Mouse (Mus musculus) layer of hippocampus, postnatal 25 days (tissue): Measurements from ENCODE around the gene Minpp1. TPM values are rescaled to one million over a fixed set of nuclear protein-coding genes. Genes with fewer than 3 reads are reported as not detected.
"Not testable (repeated sequence)": the region's sequence is repeated elsewhere in the genome, so short reads cannot be mapped to it uniquely, and the experiment has no call there.

ENCODE experiments used
- DNase-seq, 2 experiments: peaks; one replicate each; pipeline ENCODE4 v3.0.0; 2022; ENCODE audit warnings: mixed read lengths in 2 of 2, low spot score in 1 of 2; ENCODE audit errors: extremely low spot score in 1 of 2
- total RNA-seq, 2 experiments: library from RNA; stranded (reverse); gene quantifications; 2 replicates each; pipeline ENCODE4 v1.2.3; 2021

Gene Minpp1
- total RNA-seq: 10 to 100 TPM; 60.0 to 62.7 TPM

DNA sequence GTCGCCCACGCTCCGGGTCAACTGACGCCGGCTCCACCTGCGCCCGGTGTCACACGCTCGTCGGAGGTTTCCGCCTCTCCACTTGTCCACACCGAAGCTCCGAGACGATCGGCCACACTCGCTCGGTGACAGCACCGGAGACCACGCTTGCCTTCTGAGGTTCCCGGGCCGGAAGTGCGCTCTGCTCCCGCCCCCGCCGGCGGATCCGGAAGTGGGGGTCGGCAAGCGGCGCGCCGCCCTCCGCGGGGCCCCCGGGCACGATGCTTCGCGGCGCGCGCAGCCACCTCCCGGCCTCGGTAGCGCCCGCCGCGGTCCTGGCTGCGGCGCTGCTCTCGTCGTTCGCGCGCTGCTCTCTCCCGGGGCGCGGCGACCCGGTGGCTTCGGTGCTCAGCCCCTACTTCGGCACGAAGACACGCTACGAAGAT is at the start of gene Minpp1:
Minpp1 (plus strand) TSS at position 89 of the 425 bp plus-strand sequence.
- peak; percentile 76 to 90 for DNase-seq

DNA sequence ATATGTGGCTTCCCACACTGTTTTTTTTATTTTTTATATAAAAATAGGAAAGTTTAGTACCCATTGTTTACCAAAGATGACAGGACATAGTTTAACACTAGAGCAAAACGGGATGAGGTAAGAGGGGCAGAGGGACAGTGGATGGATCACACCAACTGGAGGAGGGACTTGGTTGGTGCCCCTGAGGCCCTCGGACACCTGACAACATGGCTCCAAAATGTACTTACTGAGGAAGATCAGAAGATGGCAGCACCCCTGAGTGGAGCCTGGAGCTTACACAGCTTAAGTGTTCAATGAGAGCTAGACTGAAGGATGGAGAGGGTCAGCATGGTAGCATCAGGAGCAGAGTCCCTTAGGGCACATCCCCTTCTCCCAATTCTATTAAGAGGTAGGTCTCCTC is 46.2 kb upstream of the Minpp1 start:
- no peak for DNase-seq

DNA sequence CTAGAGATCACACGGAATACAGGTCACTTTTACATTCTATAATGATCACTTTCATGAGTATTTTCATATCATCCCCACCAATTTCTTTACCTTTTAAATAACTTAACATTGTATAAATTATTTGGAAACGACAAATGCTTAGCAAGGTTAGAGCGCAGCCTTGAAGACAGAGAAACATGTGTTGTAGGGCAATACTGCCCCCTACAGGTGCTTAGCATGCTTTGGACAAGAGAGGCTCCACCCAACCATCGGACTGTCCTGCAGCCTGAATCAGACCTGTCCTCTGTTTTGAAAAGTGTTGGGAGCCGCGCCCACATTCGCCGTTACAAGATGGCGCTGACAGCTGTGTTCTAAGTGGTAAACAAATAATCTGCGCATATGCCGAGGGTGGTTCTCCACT is 44.0 kb upstream of the Minpp1 start:
- no peak for DNase-seq

DNA sequence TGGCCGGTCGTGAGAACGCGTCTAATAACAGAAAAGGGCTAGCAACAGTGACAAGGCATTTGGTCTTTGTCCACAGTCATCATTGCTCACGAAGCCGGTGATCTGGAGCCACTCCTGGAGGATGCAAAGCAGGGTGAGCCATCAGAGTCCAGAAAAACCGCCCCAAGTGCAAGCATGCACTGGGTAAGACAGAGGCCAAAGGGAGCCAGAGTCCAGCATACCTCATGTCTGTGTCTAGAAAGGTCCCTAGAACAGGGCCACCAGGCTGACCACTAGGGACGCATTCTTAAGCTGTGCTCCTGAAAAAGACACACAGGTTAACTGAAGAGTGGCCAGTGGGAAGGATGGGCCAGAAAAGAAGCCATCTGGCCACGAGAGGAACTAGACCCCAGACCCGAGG is 36.6 kb upstream of the Minpp1 start:
- DNase-seq: no peak

DNA sequence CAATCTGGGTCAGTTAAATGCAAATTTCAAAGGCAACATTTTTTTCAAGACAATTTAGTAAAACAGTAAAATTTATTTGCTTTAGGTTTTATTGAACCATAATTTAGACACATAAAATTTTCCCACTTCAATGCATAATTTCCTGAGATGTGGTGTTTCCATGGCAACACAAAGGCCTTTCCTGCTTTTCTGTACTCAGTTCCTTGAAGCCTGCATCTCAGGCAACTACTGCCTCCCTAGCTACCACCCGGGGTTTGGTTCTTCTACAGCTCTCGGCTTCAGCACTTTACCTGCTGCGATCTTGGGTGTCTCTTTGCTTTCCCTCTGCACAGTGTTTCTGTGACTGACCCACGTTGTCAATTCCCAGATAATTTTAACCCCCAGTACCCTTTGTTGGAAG is 33.3 kb upstream of the Minpp1 start:
- no peak for DNase-seq

DNA sequence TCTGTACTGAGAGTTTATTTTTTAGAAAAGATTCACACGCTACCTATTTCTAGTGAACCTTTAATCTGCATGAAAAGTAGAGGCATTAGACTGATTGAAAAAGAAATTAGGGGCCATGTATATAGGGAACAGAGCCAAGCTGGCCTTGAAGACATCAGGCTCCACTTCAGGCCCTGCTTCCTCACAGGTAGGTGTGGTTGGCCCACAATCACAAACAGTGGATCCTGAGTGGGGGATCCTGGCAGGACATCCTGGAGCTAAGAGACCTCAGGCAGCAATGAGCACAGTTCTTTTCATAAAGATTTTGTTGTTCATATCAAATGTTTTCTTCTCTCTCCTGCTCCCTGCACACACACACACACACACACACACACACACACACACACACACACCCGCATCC is 28.8 kb upstream of the Minpp1 start:
- DNase-seq: no peak

DNA sequence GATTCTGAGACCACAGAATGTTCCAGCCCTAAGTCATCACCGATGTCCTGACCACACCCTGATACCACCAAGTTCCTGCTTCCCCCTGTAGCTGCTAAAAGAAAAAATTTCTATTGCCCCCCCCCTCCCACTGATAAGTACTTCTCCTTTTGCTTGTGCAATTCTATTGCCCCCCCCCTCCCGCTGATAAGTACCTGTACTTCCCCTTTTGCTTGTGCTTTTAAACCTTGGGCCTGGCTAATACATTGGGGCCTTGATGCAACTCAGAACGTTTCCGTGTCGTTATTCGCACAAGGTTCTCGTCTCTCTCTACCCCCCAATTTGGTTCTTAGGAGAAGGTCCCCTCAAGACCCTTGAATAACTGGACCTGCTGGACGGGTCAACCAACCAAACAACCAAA is 27.9 kb upstream of the Minpp1 start:
- DNase-seq: not testable (repeated sequence)

DNA sequence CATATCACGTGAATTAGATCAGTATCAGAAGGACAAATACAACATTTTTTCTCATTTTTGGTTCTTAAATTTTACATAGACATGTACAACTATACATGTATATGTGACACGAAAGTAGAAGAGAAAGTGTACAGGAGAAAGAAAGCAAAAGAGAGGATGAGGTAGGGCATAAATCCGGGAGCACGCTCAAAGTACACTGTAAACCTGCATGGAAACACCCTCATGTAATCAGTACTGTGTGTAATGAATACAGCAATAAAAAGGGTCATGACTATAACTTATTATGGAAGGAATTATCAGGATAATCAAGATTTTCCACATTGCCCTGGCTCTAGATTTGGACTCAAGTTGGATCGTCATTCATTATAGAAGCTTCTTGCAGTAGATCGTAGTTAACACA is 22.5 kb upstream of the Minpp1 start:
- no peak for DNase-seq

DNA sequence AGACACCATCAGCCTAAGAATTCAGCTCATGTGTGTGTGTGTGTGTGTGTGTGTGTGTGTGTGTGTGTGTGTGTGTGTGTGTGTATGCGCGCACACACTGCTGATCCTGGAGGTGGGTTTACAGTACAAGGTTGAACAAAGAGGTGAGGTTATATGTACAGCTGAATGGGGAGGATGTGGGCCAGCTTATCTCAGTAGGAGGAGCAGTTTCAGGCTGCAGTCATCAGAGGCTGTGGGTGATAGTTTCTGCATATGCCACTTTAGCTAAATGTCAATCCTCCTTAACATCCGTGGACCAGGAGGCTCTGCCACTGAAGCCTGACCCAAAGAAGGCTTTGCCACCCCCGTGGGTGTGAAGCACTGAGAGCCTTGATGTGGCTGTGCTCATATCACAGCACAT is 20.3 kb upstream of the Minpp1 start:
- DNase-seq: no peak

DNA sequence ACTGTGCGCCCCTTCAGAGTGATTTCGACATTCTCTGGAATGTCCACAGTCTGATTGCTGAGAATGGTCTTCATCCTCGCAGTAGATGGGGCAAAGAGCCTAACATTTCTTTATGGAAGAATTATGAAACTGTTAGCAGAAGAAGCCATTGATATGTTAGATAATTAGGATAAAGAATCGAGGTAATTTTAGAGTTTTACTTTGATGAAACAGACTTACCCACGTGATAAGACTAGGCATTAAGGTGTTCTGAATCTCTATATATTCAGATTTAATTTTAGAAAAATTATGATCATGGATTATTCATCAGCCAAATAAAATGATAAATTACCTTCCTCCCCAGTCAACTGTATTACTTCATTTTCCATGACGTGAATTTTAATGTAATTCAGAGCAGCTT is 19.1 kb upstream of the Minpp1 start, which contains the start of gene Rpl9-ps6:
Rpl9-ps6 (minus strand) TSS at position 101 of the 400 bp plus-strand sequence.
- DNase-seq: no peak

DNA sequence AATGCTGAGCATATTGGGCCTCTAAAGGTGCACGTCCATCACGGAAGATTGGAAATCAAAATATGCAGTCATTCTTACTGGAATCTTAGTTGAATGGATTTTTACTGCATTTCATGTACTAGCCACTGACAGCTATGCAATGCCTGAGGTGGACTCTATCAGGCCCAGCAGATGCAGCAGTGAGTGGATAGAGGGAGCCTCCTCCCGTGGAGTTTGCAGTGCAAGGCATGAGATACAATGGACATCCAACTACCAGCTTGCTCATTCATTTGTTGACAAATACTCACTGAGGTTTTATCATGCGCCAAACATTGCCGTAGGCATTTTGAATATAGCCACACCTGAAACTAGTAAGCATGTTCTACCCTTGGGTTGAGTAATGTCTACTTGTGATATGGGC is 18.2 kb upstream of the Minpp1 start:
- no peak for DNase-seq

DNA sequence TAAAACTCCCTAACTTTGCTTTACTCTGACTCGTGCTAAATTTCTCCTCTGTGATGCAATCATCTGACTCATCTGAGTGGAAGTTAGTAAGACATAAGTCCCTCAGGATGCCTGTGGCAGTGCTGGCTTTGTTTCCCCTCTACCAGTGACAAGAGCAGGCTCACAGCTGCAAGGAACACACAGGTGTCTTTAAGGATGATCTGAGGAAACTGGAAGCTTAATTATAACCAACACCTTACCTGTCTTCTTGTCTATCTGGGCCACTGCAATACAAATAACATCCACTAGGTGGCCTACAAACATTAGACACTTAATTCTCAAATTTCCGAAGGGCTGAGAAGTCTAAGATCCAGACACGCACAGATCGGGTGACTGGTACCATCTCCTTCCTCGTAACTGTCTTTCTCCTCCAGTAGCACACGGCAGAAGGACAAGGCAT is 15.5 kb upstream of the Minpp1 start:
- peak in 1 of 2 experiments; percentile 37 for DNase-seq

DNA sequence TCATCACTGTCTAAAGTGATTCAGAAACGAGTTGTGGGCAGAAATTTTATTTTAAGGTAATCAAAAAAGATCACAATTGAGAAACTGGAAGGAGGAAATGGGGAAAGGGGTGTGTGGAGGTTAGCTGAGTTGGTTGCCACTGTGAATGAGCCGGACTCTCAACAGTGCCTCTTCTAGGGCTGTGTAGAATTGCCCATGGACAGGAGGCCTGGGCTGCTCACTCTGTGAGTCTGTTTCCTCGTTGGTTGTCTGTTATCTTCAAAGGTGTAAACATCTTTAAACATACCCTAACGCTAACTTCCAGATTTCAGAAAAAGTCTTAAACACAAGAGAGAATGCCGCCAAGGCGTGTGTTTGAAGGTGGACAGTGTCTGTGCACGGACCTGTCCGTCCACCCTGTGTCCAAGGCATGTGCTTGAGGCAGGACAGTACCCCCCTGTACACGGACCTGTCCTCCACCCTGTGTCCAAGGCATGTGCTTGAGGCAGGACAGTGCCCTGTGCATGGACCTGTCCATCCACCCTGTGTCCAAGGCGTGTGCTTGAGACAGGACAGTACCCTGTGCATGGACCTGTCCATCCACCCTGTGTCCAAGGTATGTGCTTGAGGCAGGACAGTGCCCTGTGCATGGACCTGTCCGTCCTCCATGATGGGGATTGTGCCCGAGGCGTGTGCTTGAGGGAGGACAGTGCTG is 14.9 kb upstream of the Minpp1 start:
- no peak for DNase-seq

DNA sequence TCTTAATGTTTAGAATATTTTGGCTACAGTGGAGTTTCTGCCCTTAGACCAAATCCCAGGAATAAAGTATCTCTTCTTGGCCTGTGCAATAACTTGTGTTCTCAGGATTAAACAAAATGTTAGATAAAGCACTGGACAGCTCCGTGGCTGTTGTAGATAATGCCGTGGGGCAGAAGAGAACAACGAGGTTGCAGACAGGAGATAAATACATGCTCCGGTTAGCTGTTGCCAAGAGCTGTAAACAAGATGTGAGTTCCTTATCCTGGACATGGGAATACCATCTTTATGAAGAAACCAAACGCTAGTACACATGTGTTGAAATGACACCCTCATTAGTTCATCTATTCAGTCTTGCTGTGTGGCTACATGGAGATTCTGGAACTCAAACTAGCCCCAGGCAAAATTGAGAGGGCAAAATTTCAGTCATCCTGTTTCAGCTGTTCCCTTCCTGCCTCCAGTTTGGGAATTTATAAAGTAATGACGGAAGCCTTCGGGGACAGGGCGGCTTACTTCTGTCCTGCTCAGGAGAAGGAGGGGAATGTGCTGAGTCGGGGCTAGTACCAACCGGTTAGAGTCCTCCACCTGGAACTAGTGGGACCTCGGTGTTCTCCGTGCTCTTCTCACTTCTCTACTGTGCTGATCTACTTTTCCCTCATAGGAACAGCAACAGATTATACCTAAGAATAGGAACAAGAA is 9.4 kb upstream of the Minpp1 start:
- DNase-seq: no peak

DNA sequence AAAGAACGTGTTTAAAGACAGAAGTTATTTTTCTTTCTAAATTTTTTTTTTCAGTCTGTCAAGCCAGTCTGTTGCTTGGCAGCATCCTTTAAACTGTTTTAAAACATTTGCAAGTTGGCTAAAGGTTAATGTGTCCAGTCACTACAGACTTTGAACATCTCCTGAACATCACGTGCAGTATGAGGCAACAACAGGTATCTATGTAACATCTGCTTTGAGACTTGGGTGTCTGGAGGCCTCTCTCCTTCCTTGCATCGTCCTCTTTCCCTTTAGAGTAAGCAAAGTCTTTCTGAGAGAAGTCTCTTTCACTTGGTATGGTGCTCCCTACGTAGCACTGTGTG is 8.9 kb upstream of the Minpp1 start:
- DNase-seq: no peak

DNA sequence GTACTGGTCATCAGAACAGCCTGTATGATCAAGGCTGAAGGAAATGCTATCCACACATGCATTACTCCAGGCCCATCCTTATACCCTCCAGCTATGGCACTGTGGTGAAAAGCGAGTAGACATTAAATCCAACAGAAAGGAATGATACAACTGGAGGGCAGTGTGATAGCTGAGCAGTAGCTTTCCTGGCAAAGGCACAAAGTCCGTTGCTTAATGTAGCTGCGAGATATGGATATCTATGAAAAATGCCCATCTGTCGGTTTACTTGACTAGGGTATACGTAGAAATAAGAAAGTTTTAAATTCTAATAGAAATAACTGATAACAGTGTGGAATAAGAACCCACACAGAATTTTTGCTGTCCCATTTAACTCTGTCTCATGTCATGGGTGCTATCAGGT is 5.3 kb upstream of the Minpp1 start:
- DNase-seq: no peak

DNA sequence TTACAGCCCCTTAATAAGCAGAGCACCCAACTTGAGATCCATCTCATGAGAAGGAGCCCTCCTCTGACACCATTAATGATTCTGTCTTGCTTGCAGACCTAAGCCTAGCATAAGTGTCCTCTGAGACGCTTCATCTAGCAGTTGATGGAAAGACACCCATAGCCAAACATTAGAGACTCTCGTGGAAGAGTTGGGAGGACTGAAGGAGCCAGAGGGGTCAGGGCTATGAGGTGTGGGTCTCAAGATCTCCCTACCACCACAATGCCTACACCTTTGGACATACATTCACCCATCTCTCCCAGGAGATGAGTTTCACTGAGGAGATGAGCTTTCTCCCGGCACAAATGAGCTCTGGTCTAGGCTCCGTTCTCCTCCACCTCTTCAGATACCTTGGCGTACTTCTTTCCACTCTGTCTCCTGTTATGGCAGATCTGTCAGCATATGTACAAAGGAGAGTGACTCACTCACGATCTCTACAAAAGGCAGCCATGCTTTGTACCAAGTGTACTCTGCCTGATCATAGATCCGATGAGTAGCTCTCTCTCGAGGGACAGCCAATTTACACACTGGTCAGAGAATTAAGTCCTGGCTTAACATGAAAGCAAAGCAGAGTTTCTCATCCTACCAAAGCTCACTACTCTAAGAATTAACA is 4.7 kb upstream of the Minpp1 start:
- no peak for DNase-seq

DNA sequence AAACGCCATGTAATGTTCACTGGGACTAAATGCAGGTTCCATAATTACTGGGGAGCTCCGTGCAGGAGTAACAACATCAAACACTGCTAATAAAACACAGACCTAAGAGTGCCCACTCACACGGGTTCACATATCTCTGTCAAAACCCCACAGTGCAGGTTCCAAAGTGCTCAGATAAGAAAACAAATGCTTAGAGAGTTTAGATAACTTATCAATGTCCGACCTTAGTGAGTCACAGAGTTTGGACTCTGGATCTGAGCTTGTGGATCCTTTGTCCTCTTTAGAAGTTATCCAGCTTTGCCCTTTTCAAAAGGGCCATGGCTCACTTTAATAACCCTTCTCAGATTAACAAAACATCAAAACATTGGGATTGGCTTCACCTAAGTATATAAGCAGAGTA is 4.1 kb upstream of the Minpp1 start:
- DNase-seq: no peak

DNA sequence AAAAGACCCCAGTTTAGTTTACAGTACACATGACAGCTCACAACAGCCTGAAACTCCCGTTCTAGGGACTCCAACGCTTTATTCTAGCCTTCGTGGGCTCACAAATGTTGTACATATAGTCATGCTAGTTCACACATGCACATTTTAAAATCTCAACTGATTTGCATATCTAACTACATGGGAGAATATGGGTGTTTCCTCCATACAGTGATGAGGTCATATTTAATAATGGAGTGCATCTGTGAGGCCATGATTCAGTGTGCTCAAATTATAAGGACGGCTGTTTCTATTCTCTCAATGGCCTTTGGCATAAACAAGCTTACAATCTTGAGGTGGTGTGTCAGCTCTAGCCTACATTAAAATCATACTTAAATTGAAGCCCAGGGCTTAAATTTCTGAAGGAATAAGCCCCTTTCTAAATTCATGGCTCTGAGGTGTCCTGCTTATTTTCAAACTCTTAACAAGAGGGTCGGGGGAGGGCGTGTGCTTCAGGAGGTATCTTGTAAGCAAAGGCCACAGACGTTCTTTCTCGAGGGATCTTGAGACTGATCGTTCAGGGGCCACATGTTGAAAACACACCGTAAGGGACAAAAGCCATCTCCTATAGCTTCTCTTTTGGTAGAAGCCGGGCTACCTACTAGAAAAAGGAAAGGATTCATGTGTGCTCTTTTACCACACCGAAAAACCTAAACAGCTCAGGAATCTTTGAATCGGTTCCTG is 468 bp upstream of the Minpp1 start:
- DNase-seq: no peak

DNA sequence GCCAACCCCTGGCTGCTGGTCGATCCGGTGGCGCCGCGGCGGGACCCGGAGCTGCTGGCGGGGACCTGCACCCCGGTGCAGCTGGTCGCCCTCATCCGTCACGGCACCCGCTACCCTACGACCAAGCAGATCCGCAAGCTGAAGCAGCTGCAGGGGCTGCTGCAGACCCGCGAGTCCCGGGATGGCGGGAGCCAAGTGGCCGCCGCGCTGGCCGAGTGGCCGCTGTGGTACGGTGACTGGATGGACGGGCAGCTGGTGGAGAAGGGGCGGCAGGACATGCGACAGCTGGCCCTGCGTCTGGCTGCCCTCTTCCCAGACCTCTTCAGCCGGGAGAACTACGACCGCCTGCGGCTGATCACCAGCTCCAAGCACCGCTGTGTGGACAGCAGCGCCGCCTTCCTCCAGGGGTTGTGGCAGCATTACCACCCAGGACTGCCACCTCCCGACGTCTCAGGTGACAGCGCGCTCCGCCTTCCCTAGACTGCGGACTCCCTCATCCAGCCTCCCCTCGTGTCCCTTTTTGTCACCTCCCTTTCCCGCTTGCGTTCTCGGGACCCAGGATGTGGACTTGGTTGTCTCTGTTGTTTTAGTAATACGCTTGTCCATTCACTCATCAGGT is 646 bp downstream of the Minpp1 start:
- peak; percentile 40 to 55 for DNase-seq
